Mouse (Mus musculus): ENCODE results near the gene Cfap77.

Gene Cfap77

DNA sequence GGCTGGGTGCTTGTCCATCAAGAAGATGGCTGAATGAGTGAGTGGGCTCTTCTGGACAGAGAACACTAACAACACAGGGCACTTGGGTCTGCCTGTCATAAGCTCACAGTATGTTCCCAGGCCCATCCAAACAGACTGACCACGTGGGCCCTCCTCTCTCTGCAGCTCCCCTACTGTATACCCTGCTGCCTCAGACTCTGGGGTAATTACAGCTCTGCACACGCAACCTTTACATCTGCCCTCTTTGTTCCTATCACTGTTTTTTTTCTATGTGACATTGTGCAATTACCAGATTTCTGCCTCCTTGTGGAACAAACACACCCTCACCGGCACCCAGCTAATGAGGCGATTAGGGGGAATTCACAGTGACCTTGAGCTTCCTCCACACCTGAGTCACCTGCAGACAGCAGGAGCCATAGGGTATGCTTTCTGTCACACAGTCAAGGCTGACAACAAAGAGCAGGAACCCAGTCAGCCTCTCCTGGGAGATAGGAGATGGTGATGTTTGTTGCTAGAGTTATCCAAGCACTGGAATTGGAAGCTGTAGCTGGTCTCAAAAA is 157.4 kb downstream of the Cfap77 start:
- DNase-seq = no peak

DNA sequence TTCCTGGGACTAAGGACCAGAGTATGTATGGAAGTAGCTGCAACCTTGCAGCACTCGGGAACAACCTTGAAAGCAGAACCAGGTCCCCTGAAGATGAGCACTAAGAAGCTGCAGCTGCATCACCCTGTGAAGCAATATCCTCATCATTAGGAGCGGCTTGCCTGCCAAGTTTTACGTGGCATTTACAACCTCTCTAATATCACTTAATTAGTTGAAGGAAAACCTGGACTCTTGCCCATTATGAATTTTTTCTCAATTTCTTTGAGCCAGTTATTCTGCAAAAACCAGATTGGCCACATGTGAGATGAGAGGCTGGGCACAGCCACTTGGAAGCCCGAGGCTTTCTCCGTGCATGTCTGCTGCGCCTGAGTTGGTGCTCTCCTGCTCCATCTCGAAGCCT is 159.0 kb downstream of the Cfap77 start:
- peak; percentile 26 for DNase-seq

DNA sequence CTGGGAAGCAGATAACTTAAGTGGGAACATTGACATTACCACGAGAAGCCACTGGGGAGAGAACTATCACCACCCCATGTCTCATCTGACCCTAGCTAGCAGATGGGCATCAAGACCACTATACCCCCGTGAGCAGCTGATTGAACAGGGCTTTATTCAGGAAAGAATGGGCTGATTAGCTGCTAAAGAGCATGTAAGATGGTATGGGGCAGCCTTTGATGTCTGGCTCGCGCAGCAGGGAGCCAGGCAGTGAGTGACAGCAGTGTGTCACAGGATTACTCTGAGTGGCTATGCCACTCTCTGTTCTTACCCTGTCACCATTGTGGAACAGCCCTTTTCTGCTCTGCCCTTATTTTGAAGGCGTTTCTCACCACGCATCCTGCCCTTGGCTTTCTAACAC is 161.3 kb downstream of the Cfap77 start:
- DNase-seq = no peak

DNA sequence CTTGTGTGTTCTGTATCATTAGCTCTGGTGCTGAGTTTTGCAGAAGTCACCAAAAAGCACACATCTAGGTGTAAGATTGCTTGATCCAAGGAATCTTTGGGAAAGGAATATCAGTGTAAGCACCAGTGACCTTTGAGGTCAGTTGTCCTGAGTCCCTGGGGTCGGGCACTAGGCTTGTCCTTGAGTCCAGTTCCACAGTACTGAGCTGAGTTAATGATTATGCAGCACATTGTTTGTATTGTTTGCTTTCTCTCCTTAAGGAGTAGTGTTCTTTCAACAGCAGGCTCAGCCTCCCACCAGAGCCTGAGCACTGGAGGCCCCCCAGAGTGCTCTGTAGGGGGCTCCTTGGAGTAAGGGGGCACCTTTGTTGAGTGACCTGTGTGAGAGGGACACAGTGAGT is 162.1 kb downstream of the Cfap77 start:
- no peak for DNase-seq

DNA sequence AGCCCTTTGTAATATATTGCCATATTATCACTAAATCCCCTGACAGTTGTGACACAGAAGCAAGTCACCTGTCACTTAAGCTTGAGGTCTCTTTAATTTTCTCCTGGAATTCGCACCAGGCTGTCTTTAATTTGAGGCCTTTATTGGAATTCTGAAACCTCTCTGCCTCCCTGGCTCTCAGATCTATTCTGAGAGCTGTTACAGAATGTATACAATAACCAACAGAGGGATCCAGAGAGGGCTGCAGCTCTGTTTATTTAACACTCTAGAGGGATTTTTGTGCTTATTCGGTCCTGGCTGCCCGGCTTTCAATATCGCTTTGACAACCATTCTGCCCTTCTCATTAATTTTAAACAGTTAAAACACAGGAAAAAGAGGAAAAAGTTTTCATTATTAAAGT is 170.0 kb downstream of the Cfap77 start:
- DNase-seq = no peak

DNA sequence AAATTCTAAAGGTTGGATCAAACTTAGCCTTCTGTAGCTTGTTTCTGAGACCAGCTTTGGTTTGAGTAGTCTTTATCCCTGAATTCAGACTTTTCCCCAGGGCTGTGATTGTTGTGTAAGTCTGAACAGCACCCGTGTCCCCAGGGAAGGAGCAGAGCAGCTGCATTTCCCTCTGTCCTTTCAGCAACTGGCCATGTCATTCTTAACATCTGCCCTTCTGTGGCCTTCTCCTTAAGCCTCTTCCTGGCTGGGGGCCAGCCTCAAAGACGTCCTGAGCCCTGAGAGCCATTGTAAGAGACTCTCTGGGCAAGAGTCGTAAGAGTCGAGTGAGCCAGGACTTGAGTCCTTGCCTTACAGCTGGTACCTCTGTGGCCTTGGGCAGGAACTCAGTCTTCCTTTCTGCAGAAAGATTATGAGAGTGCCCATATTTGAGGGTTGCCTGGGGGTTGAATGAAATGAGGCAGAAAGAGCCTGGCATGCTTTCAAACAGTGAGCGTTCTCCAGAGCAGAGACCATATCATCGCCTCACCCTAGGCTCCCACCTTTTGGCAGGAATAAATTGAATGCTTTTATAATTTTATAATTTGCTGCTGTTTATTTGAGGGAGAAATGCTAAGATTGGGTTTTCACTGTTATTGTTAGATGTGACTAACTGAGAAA is 171.9 kb downstream of the Cfap77 start:
- DNase-seq = no peak

DNA sequence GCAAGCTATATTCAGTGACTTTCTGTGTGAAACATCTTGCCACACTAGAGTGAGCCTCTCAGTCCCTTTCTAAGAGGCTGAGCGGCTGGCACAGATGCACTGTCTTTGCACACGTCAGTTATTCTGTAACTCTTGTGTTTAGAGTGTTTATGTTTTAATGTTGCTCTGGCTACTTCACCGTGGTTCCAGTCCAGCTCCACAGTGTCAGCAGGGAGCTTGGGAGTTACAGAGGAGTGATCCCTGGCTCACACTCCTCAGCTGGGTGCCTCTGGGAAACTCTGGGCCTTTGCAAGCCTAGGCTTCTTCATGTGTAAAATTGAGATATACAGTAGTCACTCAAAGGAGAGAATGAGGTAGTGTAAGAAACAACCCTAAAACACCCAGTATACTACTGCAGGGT is 172.8 kb downstream of the Cfap77 start:
- no peak for DNase-seq

DNA sequence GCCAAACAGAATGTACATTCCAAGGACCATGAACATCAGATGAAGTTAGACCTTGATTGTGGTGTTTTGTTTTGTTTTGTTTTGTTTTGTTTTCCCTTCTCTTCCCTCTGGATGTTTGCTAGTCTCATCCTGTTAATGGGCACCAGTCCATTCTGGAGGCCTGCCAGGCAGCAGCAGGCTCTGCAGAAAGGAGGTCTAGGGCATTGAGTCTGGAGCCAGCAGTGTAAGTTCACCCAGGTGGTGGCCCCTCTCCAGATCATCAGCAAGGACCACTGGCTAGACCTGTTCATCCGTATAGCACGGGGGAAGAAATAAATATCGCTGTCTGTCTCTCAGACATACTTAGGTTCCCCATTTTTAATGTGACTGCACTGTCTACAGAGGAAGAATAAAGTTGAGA is 173.6 kb downstream of the Cfap77 start:
- peak; percentile 15 for DNase-seq

Measured in lung, postnatal 36 days (tissue).